Mouse (Mus musculus) small intestine, adult 2 months (tissue): ENCODE results near the gene Cwc22.

Experiments used
- CTCF ChIP-seq: fragments of 200-500 bp; IDR thresholded peaks from 2 replicates; pipeline ENCODE4 v1.5.1; 2012; ENCODE audit warnings: low read depth, mild to moderate bottlenecking, control low read depth, inconsistent platforms, low read length, moderate library complexity, mixed read lengths; ENCODE audit not compliant: insufficient replicate concordance, insufficient read length; ENCODE audit errors: extremely low read depth
- POLR2A ChIP-seq: fragments of 200-500 bp; IDR thresholded peaks from 2 replicates; pipeline ENCODE4 v1.6.1; 2012; ENCODE audit warnings: low read depth, mild to moderate bottlenecking, control low read depth, inconsistent platforms, low read length, moderate library complexity

DNA sequence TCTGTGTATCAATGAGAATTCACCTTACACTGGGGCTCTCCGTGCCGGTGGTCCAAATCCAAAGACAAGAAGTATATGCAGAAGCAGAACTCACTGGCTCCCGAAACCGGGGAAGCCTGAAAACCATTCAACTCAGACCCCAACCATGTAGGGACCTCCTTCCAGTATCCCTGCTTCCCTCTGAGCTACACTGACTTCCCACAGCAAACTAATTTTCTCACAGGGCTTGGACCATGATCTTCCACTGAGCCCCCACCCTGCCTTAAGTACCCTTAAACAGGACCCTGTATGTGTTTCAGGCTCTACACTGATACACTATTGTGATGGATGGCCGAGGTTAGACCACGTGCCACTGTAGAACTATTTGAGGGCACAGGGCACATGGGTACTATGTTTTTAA lies 56.2 kb downstream of the Cwc22 start:
- TF ChIP-seq POLR2A (no peak), CTCF (no peak)
